Comparison of ENCODE assay signal across 22 mouse cellular contexts in genomic region chr5:90588104-90588503, GRCm38 (mm10). TPM values are rescaled to one million over a fixed set of nuclear protein-coding genes. Genes with fewer than 3 reads are reported as not detected.
"Had no signal": no experiment of that assay in that cellular context is flagged by ENCODE, and none has a peak within 500 bp of the region (broad histone marks: within the 10 kb centered on the region; RNA-seq: fewer than 3 reads in every experiment).

No protein-coding gene starts in this region.

- DNase-seq: lung, adult 18-20 months; lung, embryonic 14.5 days; lung, postnatal 10 days; lung, postnatal 4 days; midbrain, embryonic 14.5 days; retina, postnatal 1 day; right cerebral cortex, adult 18-20 months; right cerebral cortex, postnatal 25 days; right cerebral cortex, postnatal 4 days; spleen, adult 18-20 months; thymus, adult 18-20 months; thymus, postnatal 14 days; thymus, postnatal 36 days had no signal

- H3K27ac ChIP-seq: midbrain, embryonic 12.5 days; neural tube, embryonic 13.5 days; neural tube, embryonic 15.5 days had no signal

- H3K36me3 ChIP-seq: midbrain, embryonic 10.5 days; midbrain, embryonic 12.5 days; neural tube, embryonic 13.5 days; neural tube, embryonic 15.5 days had no signal

- H3K4me1 ChIP-seq: midbrain, embryonic 10.5 days; midbrain, embryonic 12.5 days; neural tube, embryonic 13.5 days had no signal

- H3K27me3 ChIP-seq: midbrain, embryonic 12.5 days; neural tube, embryonic 13.5 days; neural tube, embryonic 15.5 days had no signal

- H3K4me3 ChIP-seq: myocyte had no signal

- H3K9me3 ChIP-seq: midbrain, embryonic 10.5 days; midbrain, embryonic 12.5 days; neural tube, embryonic 13.5 days; neural tube, embryonic 15.5 days had no signal

RNA-seq across cellular contexts. Expression of gene 5830473C10Rik, which starts 27.2 kb away (rescaled TPM):
- total RNA-seq: megakaryocyte-erythroid progenitor cell, adult 5-6 weeks had no signal
- polyA plus RNA-seq: midbrain, embryonic 10.5 days; midbrain, embryonic 12.5 days; midbrain, embryonic 14.5 days; myocyte; neural tube, embryonic 11.5 days; neural tube, embryonic 13.5 days; small intestine, adult 2 months; thymus, postnatal 0 days had no signal

RNA-seq across cellular contexts. Expression of gene Rassf6, which starts 52.4 kb away (rescaled TPM):
- total RNA-seq: megakaryocyte-erythroid progenitor cell, adult 5-6 weeks had no signal
- polyA plus RNA-seq: midbrain, embryonic 10.5 days; myocyte had no signal
